ENCODE assay signal across 8 mouse cellular contexts in the genomic region with DNA sequence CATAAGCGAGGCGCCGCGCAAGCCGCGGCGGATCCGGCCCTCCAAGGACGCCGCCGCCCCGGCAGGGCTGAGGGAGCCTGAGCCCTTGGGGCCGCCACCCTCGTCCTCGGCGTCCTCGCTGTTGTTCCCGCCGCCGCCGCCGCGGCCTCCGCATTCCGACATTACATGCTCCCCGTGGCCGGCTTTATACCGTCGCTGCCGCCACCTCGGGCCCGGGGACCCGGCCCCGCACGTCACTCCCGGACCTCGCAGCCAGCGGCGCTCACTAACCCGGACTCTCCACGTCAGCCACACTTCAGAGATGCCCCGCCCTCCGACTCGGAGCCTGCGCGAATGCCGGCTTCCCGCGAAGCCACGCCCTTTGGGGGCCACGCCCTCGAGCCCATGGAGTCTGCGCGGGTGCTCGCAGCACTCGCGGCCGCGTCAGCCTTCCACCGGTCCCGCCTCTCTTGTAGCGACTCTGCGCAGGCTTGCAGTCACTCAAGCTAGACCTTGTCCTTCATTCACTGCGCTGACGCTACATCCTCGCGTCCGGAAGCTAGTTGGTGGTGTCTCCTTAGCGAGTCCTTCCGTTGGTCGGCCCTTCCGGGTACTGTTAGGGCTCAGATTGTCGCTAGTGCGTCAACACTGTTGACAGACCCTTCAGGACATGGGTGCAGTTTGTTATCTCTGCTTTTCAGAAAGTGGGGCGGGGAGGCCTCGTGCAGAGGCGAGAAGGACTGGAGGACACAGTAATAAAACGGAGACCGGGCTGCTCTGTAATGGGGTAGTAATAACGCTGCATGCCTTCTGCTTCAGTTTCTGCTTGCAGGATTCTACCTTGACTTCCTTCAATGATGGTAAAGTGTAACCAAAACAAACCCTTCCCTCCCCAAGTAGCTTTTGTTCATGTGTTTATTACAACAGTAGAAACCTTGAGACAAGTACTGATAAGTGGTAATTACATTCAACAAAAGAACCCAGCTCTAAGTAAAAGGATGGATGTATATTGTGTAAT. TPM values are rescaled to one million over a fixed set of nuclear protein-coding genes. Genes with fewer than 3 reads are reported as not detected.
A peak's percentile ranks its signal among the peaks of the same experiment; 100 is the strongest.
DNase-seq lines count a peak whose midpoint lies in the region; ATAC-seq and TF ChIP-seq lines count a peak whose summit lies in the region.

A gene (minus strand): TSS at position 303 of the 997 bp plus-strand sequence.

- H3K4me2 ChIP-seq in forebrain, embryonic 12.5 days, result peak within 1 kb of the TSS; percentile 71
- peak within 1 kb of the TSS; percentile 70 for H3K4me2 ChIP-seq in heart, postnatal 0 days (ENCODE audit: low read depth, low read length)
- H3K4me2 ChIP-seq in liver, embryonic 16.5 days (ENCODE audit: low read depth, low read length), result peak within 1 kb of the TSS; percentile 72
- peak within 1 kb of the TSS; percentile 69 for H3K4me2 ChIP-seq in neural tube, embryonic 13.5 days

- TF ChIP-seq CTCF in E14TG2a.4 (conservative IDR thresholded peaks at IDR 0.05; ENCODE audit: low read length), result no peak
- no peak for TF ChIP-seq CTCF in heart, postnatal 0 days (IDR thresholded peaks at IDR 0.05; ENCODE audit: low read depth)
- no peak for TF ChIP-seq CTCF in testis, adult 2 months (IDR thresholded peaks at IDR 0.05; ENCODE audit: control insufficient read depth, insufficient read depth, insufficient replicate concordance, low read depth, low read length)

- peak; percentile 90 for TF ChIP-seq POLR2A in testis, adult 2 months (IDR thresholded peaks at IDR 0.05; ENCODE audit: control insufficient read depth, low read depth, low read length)

- peak within 1 kb of the TSS; percentile 95 for H3K4me3 ChIP-seq in E14TG2a.4 (replicated peaks; ENCODE audit: low read length)
- peak within 1 kb of the TSS; percentile 92 for H3K4me3 ChIP-seq in forebrain, embryonic 12.5 days (replicated peaks)
- peak within 1 kb of the TSS; percentile 87 for H3K4me3 ChIP-seq in heart, postnatal 0 days (ENCODE audit: low read depth, low read length)
- H3K4me3 ChIP-seq in liver, embryonic 16.5 days (ENCODE audit: low read depth, low read length), result peak within 1 kb of the TSS; percentile 97
- H3K4me3 ChIP-seq in neural tube, embryonic 13.5 days, result peak within 1 kb of the TSS; percentile 92
- peak within 1 kb of the TSS; percentile 94 for H3K4me3 ChIP-seq in testis, adult 2 months (ENCODE audit: control insufficient read depth, low read depth, low read length)

- ATAC-seq in forebrain, embryonic 12.5 days (ENCODE audit: low FRiP score), result peak; percentile 99
- peak; percentile 98 for ATAC-seq in heart, postnatal 0 days (ENCODE audit: insufficient read depth, low read depth)
- ATAC-seq in liver, embryonic 16.5 days (ENCODE audit: low read depth), result peak; percentile 92
- peak; percentile 99 for ATAC-seq in neural tube, embryonic 13.5 days (ENCODE audit: low read depth)

- under 1% methylated on average over 80 of the region's 80 CpGs for WGBS in forebrain, embryonic 12.5 days
- WGBS in heart, postnatal 0 days, result 0% methylated on average over 64 of the region's 80 CpGs
- WGBS in liver, embryonic 16.5 days (ENCODE audit: insufficient replicate concordance), result under 1% methylated on average over 80 of the region's 80 CpGs
- WGBS in neural tube, embryonic 13.5 days, result 1% methylated on average over 80 of the region's 80 CpGs

- peak within 1 kb of the TSS; percentile 85 for H3K9ac ChIP-seq in forebrain, embryonic 12.5 days
- peak within 1 kb of the TSS; percentile 93 for H3K9ac ChIP-seq in heart, postnatal 0 days (replicated peaks; ENCODE audit: low read depth, low read length)
- peak within 1 kb of the TSS; percentile 98 for H3K9ac ChIP-seq in liver, embryonic 16.5 days (ENCODE audit: low read depth, low read length)
- H3K9ac ChIP-seq in neural tube, embryonic 13.5 days, result peak within 1 kb of the TSS; percentile 91

- peaks cover 39% of the 10 kb centered on the region for H3K36me3 ChIP-seq in E14TG2a.4 (ENCODE audit: insufficient read depth, low read length)
- H3K36me3 ChIP-seq in forebrain, embryonic 12.5 days (replicated peaks), result peaks cover 24% of the 10 kb centered on the region
- peaks cover 32% of the 10 kb centered on the region for H3K36me3 ChIP-seq in heart, postnatal 0 days (replicated peaks; ENCODE audit: control insufficient read depth, insufficient read depth, low read length)
- H3K36me3 ChIP-seq in liver, embryonic 16.5 days (ENCODE audit: control insufficient read depth, insufficient read depth), result peaks cover 16% of the 10 kb centered on the region
- peaks cover 25% of the 10 kb centered on the region for H3K36me3 ChIP-seq in neural tube, embryonic 13.5 days
- H3K36me3 ChIP-seq in testis, adult 2 months (ENCODE audit: control insufficient read depth, insufficient read depth, low read length), result no peaks in the 10 kb centered on the region; the same call in none of the 2 replicates

- H3K27ac ChIP-seq in forebrain, embryonic 12.5 days, result peak within 1 kb of the TSS; percentile 91
- peak within 1 kb of the TSS; percentile 96 for H3K27ac ChIP-seq in heart, postnatal 0 days (ENCODE audit: low read depth)
- H3K27ac ChIP-seq in liver, embryonic 16.5 days (ENCODE audit: low read length), result peak within 1 kb of the TSS; percentile 100
- peak within 1 kb of the TSS; percentile 93 for H3K27ac ChIP-seq in neural tube, embryonic 13.5 days (replicated peaks)
- peak within 1 kb of the TSS; percentile 92 for H3K27ac ChIP-seq in testis, adult 2 months (ENCODE audit: control insufficient read depth, insufficient read depth, low read depth, low read length)

- peaks cover 20% of the 10 kb centered on the region for H3K4me1 ChIP-seq in E14TG2a.4 (replicated peaks; ENCODE audit: low read depth, low read length)
- H3K4me1 ChIP-seq in forebrain, embryonic 12.5 days, result peaks cover 27% of the 10 kb centered on the region
- H3K4me1 ChIP-seq in heart, postnatal 0 days (ENCODE audit: control insufficient read depth, insufficient read depth), result peaks cover 20% of the 10 kb centered on the region
- peaks cover 28% of the 10 kb centered on the region for H3K4me1 ChIP-seq in liver, embryonic 16.5 days (ENCODE audit: control insufficient read depth, low read depth, low read length)
- H3K4me1 ChIP-seq in neural tube, embryonic 13.5 days (replicated peaks), result peaks cover 37% of the 10 kb centered on the region
- no peaks in the 10 kb centered on the region for H3K4me1 ChIP-seq in testis, adult 2 months (ENCODE audit: control insufficient read depth, insufficient read depth, low read length)

- H3K9me3 ChIP-seq in E14TG2a.4 (ENCODE audit: low read length), result no peaks in the 10 kb centered on the region
- no peaks in the 10 kb centered on the region for H3K9me3 ChIP-seq in forebrain, embryonic 12.5 days
- no peaks in the 10 kb centered on the region for H3K9me3 ChIP-seq in heart, postnatal 0 days (replicated peaks; ENCODE audit: control insufficient read depth, low read length)
- H3K9me3 ChIP-seq in liver, embryonic 16.5 days (replicated peaks; ENCODE audit: control insufficient read depth, low read length), result no peaks in the 10 kb centered on the region
- no peaks in the 10 kb centered on the region for H3K9me3 ChIP-seq in neural tube, embryonic 13.5 days

- DNase-seq in c-Kit-positive CD71-positive TER-119-positive erythroid progenitor cells, embryonic 14.5 days (ENCODE audit: low spot score), result peak; percentile 97
- peak; percentile 98 for DNase-seq in heart, postnatal 0 days (ENCODE audit: low spot score)
- DNase-seq in kidney, postnatal 4 days, result peak; percentile 99 to 100

- no peak; the same call in 1 of the 2 replicates for TF ChIP-seq EP300 in heart, postnatal 0 days (IDR thresholded peaks at IDR 0.05; ENCODE audit: low read depth)

- no peaks in the 10 kb centered on the region for H3K27me3 ChIP-seq in E14TG2a.4 (ENCODE audit: insufficient read depth, low read length)
- H3K27me3 ChIP-seq in forebrain, embryonic 12.5 days, result no peaks in the 10 kb centered on the region
- no peaks in the 10 kb centered on the region for H3K27me3 ChIP-seq in heart, postnatal 0 days (ENCODE audit: control insufficient read depth, insufficient read depth, low read length)
- no peaks in the 10 kb centered on the region for H3K27me3 ChIP-seq in liver, embryonic 16.5 days (ENCODE audit: control insufficient read depth, insufficient read depth, low read depth, low read length)
- no peaks in the 10 kb centered on the region for H3K27me3 ChIP-seq in neural tube, embryonic 13.5 days
- H3K27me3 ChIP-seq in testis, adult 2 months (ENCODE audit: control insufficient read depth, insufficient read depth, low read length), result no peaks in the 10 kb centered on the region

RNA-seq across cellular contexts. Expression of the gene that starts here (rescaled TPM):
- polyA plus RNA-seq in forebrain, embryonic 12.5 days (2016; fragmentation: Nextera tagmentation; extraction: Ambion mirVana), result 28.3 and 30.9 TPM in 2 replicates
- total RNA-seq in heart, postnatal 0 days (2014; rRNA removed; ENCODE audit: low replicate concordance), result 35.6 and 55.2 TPM in 2 replicates
- 20.1 and 24.3 TPM in 2 replicates for polyA plus RNA-seq in heart, postnatal 0 days (2015; fragmentation: Nextera tagmentation; extraction: Ambion mirVana)
- polyA plus RNA-seq in liver, embryonic 16.5 days (2015; fragmentation: Nextera tagmentation; extraction: Ambion mirVana), result 13.8 and 13.9 TPM in 2 replicates
- 28.7 and 29.6 TPM in 2 replicates for polyA plus RNA-seq in neural tube, embryonic 13.5 days (2015; fragmentation: Nextera tagmentation; extraction: Ambion mirVana)
- polyA plus RNA-seq in testis, adult 2 months (2012; rRNA removed), result 9.0 and 11.6 TPM in 2 replicates

Comparison
In these comparisons a context has a peak if more than half of its experiments do, and no peak if none do; other contexts are left out.
1. Peak in every context shown above with its lines: DNase-seq, ATAC-seq, H3K4me3 ChIP-seq and H3K27ac ChIP-seq.